Mouse (Mus musculus) kidney, adult 2 months (tissue): Measurements from ENCODE around the gene Tdrd7. TPM values are rescaled to one million over a fixed set of nuclear protein-coding genes. Genes with fewer than 3 reads are reported as not detected.

Experiments
- DNase-seq: peaks from one replicate; pipeline ENCODE4 v3.0.0; 2021
- H3K27ac ChIP-seq: fragments of 200-500 bp; 2 replicates; pipeline ENCODE4 v1.5.1; 2012; ENCODE audit warnings: low read depth, low read length, control low read depth, inconsistent platforms; ENCODE audit not compliant: insufficient read depth
- H3K27me3 ChIP-seq: fragments of 200-500 bp; replicated peaks from 2 replicates; pipeline ENCODE4 v1.6.1; 2012; ENCODE audit warnings: mild to moderate bottlenecking, moderate library complexity, low read length, inconsistent platforms; ENCODE audit not compliant: control insufficient read depth, insufficient read depth
- H3K36me3 ChIP-seq: fragments of 200-500 bp; 2 replicates; pipeline ENCODE4 v1.6.1; 2012; ENCODE audit warnings: mild to moderate bottlenecking, moderate library complexity, low read length, inconsistent platforms; ENCODE audit not compliant: control insufficient read depth, insufficient read depth
- H3K4me1 ChIP-seq: fragments of 200-500 bp; 2 replicates; pipeline ENCODE4 v1.6.1; 2011; ENCODE audit warnings: low read length; ENCODE audit not compliant: control insufficient read depth, insufficient read depth
- H3K4me3 ChIP-seq: fragments of 200-500 bp; 2 replicates; pipeline ENCODE4 v1.5.1; 2011; ENCODE audit warnings: mild to moderate bottlenecking, low read depth, low read length, control low read depth; ENCODE audit not compliant: insufficient read depth
- CTCF ChIP-seq: fragments of 200-500 bp; conservative IDR thresholded peaks from 2 replicates; pipeline ENCODE4 v1.5.1; 2011; ENCODE audit warnings: low read depth, mild to moderate bottlenecking, control low read depth, low read length, moderate library complexity, mixed read lengths; ENCODE audit not compliant: insufficient read depth, insufficient read length
- POLR2A ChIP-seq: fragments of 200-500 bp; IDR thresholded peaks from one replicate; pipeline ENCODE4 v1.6.1; 2011; ENCODE audit warnings: low read depth, low read length, control low read depth
- WGBS: fragments of 180-500 bp; shearing (Covaris S2); methylation state at CpG from one replicate; pipeline ENCODE4 v1.1.7; 2018; 5-methylcytosine and 5-hydroxymethylcytosine counted together
- polyA plus RNA-seq: library from polyadenylated mRNA; depleted of rRNA; stranded (reverse); fragments of >200 nt; gene quantifications from 2 replicates; pipeline ENCODE4 v1.2.3, GENCODE M21; 2012

Gene Tdrd7
- polyA plus RNA-seq, 1 experiment, result 19.1 TPM

- H3K27me3 ChIP-seq, result no peaks in the 10 kb centered on the region
- TF ChIP-seq POLR2A, result no peak
- peak; percentile 43 for TF ChIP-seq CTCF
Observed at GRCm38 (mm10) chr4:46015605-46016004, 50.5 kb downstream of the Tdrd7 start.

GRCm38 (mm10) chr4:46023021-46023481, 57.9 kb downstream of the Tdrd7 start:
- no peaks in the 10 kb centered on the region; the same call in 1 of the 2 replicates for H3K36me3 ChIP-seq
- H3K27me3 ChIP-seq, result no peaks in the 10 kb centered on the region
- 81% methylated on average over 3 of the region's 3 CpGs for WGBS
- DNase-seq, result no peak
- H3K4me1 ChIP-seq, result no peaks in the 10 kb centered on the region
- H3K27ac ChIP-seq, result no peak overlapping the region
- no peak for TF ChIP-seq POLR2A
- TF ChIP-seq CTCF, result no peak
- no peak overlapping the region for H3K4me3 ChIP-seq

More at GRCm38 (mm10) chr4:46015605-46016004, 50.5 kb downstream of the Tdrd7 start:
- WGBS, result 75% methylated on average over 1 of the region's 1 CpGs
- no peaks in the 10 kb centered on the region for H3K4me1 ChIP-seq
- no peak for DNase-seq
- H3K36me3 ChIP-seq, result peaks cover 3% of the 10 kb centered on the region; the same call in 1 of the 2 replicates
- H3K27ac ChIP-seq, result no peak overlapping the region
- no peak overlapping the region for H3K4me3 ChIP-seq

GRCm38 (mm10) chr4:46025893-46026292, 60.8 kb downstream of the Tdrd7 start:
- peak; percentile 33 for DNase-seq
- TF ChIP-seq CTCF (peak; percentile 61), POLR2A (no peak)
- H3K27me3 ChIP-seq, result no peaks in the 10 kb centered on the region
- H3K36me3 ChIP-seq, result no peaks in the 10 kb centered on the region
- WGBS, result 58% methylated on average over 7 of the region's 7 CpGs
- no peak overlapping the region for H3K27ac ChIP-seq
- no peaks in the 10 kb centered on the region for H3K4me1 ChIP-seq
- H3K4me3 ChIP-seq, result no peak overlapping the region

GRCm38 (mm10) chr4:46028224-46028623, 63.1 kb downstream of the Tdrd7 start:
- Histone ChIP-seq H3K4me3 (no peak overlapping the region), H3K27ac (no peak overlapping the region), H3K36me3 (no peaks in the 10 kb centered on the region), H3K27me3 (no peaks in the 10 kb centered on the region), H3K4me1 (no peaks in the 10 kb centered on the region)
- DNase-seq, result peak; percentile 14
- 68% methylated on average over 6 of the region's 6 CpGs for WGBS
- TF ChIP-seq POLR2A (no peak), CTCF (no peak)

GRCm38 (mm10) chr4:46028781-46029180, 63.6 kb downstream of the Tdrd7 start:
- no peak for TF ChIP-seq POLR2A
- H3K27me3 ChIP-seq, result no peaks in the 10 kb centered on the region
- H3K36me3 ChIP-seq, result no peaks in the 10 kb centered on the region
- no peak overlapping the region for H3K4me3 ChIP-seq
- H3K27ac ChIP-seq, result no peak overlapping the region
- 87% methylated on average over 4 of the region's 4 CpGs for WGBS
- no peaks in the 10 kb centered on the region for H3K4me1 ChIP-seq
- DNase-seq, result no peak

- no peak overlapping the region for H3K27ac ChIP-seq
- H3K36me3 ChIP-seq, result no peaks in the 10 kb centered on the region
- WGBS, result 42% methylated on average over 9 of the region's 9 CpGs
- H3K4me3 ChIP-seq, result no peak overlapping the region
- TF ChIP-seq POLR2A (no peak), CTCF (no peak; the same call in 1 of the 2 replicates)
- H3K27me3 ChIP-seq, result no peaks in the 10 kb centered on the region
- H3K4me1 ChIP-seq, result no peaks in the 10 kb centered on the region
- DNase-seq, result peak; percentile 28
Observed at GRCm38 (mm10) chr4:46029552-46029951, 64.4 kb downstream of the Tdrd7 start.

- no peak overlapping the region for H3K4me3 ChIP-seq
- no peaks in the 10 kb centered on the region for H3K4me1 ChIP-seq
- TF ChIP-seq CTCF (no peak), POLR2A (no peak)
- no peak for DNase-seq
- H3K27ac ChIP-seq, result no peak overlapping the region
- no peaks in the 10 kb centered on the region for H3K27me3 ChIP-seq
- no peaks in the 10 kb centered on the region for H3K36me3 ChIP-seq
- WGBS, result 81% methylated on average over 9 of the region's 9 CpGs
Observed at GRCm38 (mm10) chr4:46032448-46032847, 67.3 kb downstream of the Tdrd7 start.
